Mouse (Mus musculus) liver, adult 2 months (tissue): ENCODE data around the gene Pvalb. TPM values are rescaled to one million over a fixed set of nuclear protein-coding genes. Genes with fewer than 3 reads are reported as not detected.

Experiments
- DNase-seq: peaks from one replicate; pipeline ENCODE4 v3.0.0-alpha.2; 2011; ENCODE audit warnings: low read depth, low spot score; ENCODE audit errors: extremely low read depth
- H3K27ac ChIP-seq: fragments of 200-500 bp; replicated peaks from 2 replicates; pipeline ENCODE4 v1.5.1; 2012; ENCODE audit warnings: low read depth, mild to moderate bottlenecking, control low read depth, inconsistent platforms, low read length; ENCODE audit not compliant: insufficient read depth
- H3K27me3 ChIP-seq: fragments of 200-500 bp; 2 replicates; pipeline ENCODE4 v1.6.1; 2012; ENCODE audit warnings: mild to moderate bottlenecking, moderate library complexity, low read length, inconsistent platforms; ENCODE audit not compliant: control insufficient read depth, insufficient read depth
- H3K36me3 ChIP-seq: fragments of 200-500 bp; 2 replicates; pipeline ENCODE4 v1.6.1; 2012; ENCODE audit warnings: low read length, inconsistent platforms; ENCODE audit not compliant: control insufficient read depth, insufficient read depth
- H3K4me1 ChIP-seq: fragments of 200-500 bp; 2 replicates; pipeline ENCODE4 v1.6.1; 2011; ENCODE audit warnings: low read length; ENCODE audit not compliant: control insufficient read depth, insufficient read depth
- H3K4me3 ChIP-seq: fragments of 200-500 bp; 2 replicates; pipeline ENCODE4 v1.5.1; 2011; ENCODE audit warnings: low read depth, mild to moderate bottlenecking, control low read depth, low read length, moderate library complexity; ENCODE audit not compliant: insufficient read depth
- H3K79me2 ChIP-seq: fragments of 200-500 bp; 2 replicates; pipeline ENCODE4 v1.6.1; 2012; ENCODE audit warnings: inconsistent platforms, mild to moderate bottlenecking, low read length, moderate library complexity; ENCODE audit not compliant: control insufficient read depth, insufficient read depth
- H3K9ac ChIP-seq: fragments of 200-500 bp; 2 replicates; pipeline ENCODE4 v1.6.1; 2012; ENCODE audit warnings: low read depth, mild to moderate bottlenecking, control low read depth, inconsistent platforms, low read length
- CTCF ChIP-seq: fragments of 200-500 bp; IDR thresholded peaks from 2 replicates; pipeline ENCODE4 v1.5.1; 2011; ENCODE audit warnings: low read depth, low read length, control low read depth
- POLR2A ChIP-seq: fragments of 200-500 bp; IDR thresholded peaks from 2 replicates; pipeline ENCODE4 v1.6.1; 2011; ENCODE audit warnings: low read length, control low read depth; ENCODE audit not compliant: insufficient read depth; ENCODE audit errors: extremely low read depth
- WGBS: fragments of 180-500 bp; shearing (Covaris S2); methylation state at CpG from one replicate; pipeline ENCODE4 v1.1.7; 2018; 5-methylcytosine and 5-hydroxymethylcytosine counted together
- polyA plus RNA-seq: library from polyadenylated mRNA; depleted of rRNA; stranded (reverse); fragments of >200 nt; gene quantifications from 2 replicates; pipeline ENCODE4 v1.2.3, GENCODE M21; 2012
- total RNA-seq: library from RNA; depleted of rRNA; stranded (reverse); fragments of >200 nt; gene quantifications from 2 replicates; pipeline ENCODE4 v1.2.3, GENCODE M21; 2014

The Pvalb gene
- total and polyA plus RNA-seq, 2 experiments = 1.5 TPM; not detected in 1

DNA sequence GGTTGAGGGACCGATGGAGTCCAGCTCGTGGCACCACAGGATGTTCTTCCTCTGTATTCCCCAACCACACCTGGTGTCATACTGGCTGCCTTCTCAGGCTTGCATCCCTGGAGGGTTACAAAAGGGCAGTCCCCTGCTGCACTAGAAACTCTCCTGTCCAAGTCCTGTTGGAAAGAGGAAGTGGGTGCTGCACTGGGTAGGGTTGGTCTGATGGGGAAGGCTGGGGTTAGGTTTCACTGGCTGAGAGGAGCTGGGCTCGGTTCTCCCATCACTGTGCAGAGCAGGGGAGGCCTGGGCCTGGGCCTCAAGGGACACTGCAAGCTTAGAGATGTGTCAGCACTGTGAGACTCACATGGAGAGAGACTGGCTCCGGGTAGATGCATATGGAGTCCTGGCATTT is 4.0 kb upstream of the Pvalb start:
- Histone ChIP-seq H3K79me2 (no peaks in the 10 kb centered on the region), H3K4me3 (no peak overlapping the region), H3K4me1 (no peaks in the 10 kb centered on the region), H3K36me3 (no peaks in the 10 kb centered on the region), H3K27me3 (peaks cover under 1% of the 10 kb centered on the region; the same call in 1 of the 2 replicates), H3K9ac (no peak overlapping the region), H3K27ac (no peak overlapping the region)
- no peak for DNase-seq
- TF ChIP-seq CTCF = no peak
- no peak for TF ChIP-seq POLR2A
- 78% methylated on average over 4 of the region's 4 CpGs for WGBS

DNA sequence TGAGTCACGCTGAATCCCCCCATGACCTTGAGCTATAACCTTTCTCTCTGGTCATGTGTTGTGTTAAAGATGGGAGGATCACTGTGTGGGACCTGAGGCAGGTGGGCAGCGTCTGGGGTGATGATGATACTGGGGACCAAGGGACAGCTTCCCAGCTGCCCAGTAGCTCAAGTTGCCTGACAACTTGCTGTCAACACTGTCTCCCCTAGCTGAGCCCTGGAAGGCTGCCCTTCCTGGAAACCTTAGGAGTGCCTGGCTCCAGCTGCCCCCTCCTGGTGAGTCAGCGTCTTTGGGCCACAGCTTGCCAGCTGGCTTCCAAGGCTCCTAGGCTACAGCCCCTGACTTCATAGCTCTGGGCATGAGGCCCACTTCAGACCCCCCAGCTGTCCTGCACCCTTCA is 1.0 kb downstream of the Pvalb start:
- Histone ChIP-seq H3K4me3 (no peak overlapping the region), H3K27me3 (peaks cover 6% of the 10 kb centered on the region), H3K79me2 (no peaks in the 10 kb centered on the region), H3K36me3 (no peaks in the 10 kb centered on the region), H3K4me1 (no peaks in the 10 kb centered on the region), H3K9ac (no peak overlapping the region), H3K27ac (no peak overlapping the region)
- TF ChIP-seq POLR2A (no peak), CTCF (peak; percentile 34; the same call in 1 of the 2 replicates)
- DNase-seq = no peak
- WGBS = 41% methylated on average over 3 of the region's 3 CpGs

DNA sequence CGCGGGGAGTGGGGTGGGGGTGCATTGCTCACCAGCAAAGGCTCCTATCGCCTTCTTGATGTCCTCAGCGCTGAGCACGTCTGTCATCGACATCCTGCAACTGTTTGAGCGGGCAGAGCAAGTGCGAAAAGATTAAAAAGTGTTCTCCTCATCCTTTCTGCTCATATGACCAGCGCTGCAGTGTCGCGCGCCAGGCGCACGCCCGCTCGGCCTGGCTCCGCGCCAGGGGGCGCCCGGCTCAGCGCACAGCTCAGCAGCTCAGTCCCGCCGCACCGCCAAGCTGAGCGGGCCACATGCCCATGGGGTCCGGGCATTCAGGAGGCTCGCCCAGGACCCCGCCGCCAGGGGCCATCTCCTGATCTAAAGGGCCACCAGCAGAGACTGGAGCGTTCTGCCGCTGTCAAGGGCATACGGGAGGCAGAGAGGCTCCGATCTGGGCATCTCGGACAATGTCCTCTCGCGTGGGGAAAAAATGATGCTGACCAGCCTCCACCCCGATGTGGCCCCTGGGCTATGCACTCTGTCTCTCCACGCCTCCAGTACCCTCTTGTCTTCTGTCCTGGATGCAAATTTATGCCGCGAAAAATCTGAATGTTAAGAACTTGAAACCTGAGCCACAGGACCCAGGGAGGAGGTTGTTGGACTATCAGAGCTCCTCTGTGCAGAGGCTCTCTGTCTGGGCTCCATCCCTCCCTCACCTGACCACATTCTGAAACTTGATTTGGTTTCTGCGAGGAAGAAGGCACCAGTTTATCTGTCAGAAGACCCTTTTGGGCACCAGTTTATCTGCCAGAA is 1.9 kb downstream of the Pvalb start:
- H3K27me3 ChIP-seq = peaks cover 6% of the 10 kb centered on the region
- no peaks in the 10 kb centered on the region for H3K36me3 ChIP-seq
- H3K9ac ChIP-seq = no peak overlapping the region
- H3K27ac ChIP-seq = no peak overlapping the region
- no peaks in the 10 kb centered on the region for H3K4me1 ChIP-seq
- no peak for TF ChIP-seq CTCF
- TF ChIP-seq POLR2A = no peak
- H3K4me3 ChIP-seq = no peak overlapping the region
- 5% methylated on average over 41 of the region's 41 CpGs for WGBS
- no peak for DNase-seq
- no peaks in the 10 kb centered on the region for H3K79me2 ChIP-seq

DNA sequence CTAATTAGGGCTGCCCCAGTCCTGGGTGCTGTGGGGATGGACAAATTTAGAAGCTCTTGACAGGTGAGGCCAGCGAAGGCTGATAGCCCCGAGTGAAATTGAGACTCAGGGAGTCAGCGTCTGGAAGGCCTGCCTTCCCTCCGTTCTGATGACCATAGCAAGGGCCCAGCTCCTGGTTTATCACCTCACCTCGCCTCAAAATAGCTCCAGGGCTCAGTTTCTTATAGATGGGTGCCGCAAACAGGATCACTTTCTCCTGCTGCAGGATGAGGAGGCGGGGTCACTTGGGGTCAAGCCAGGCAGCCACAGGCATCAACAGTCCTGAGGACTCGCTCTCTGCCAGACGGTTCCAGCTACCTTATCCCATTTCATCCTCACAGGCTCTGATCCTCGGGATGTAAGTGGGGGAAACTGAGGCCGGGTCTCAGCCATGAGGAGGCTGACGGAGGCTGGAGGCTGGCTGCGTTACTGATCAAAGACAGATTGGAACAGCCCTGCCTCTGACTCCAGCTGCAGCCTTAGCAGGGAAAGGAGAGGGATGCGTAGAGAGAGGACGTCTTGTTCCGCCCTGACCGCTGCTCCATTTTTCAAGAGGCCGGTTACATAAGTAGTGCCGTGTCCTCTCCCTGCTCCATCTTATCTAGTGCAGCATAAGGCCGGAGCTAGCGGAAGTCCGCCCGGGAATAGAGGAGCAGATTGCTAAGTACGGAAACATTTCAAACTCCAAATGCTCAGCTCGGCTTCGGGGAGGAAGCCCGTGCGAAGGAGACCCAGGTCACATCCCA is 10.9 kb downstream of the Pvalb start:
- no peak for DNase-seq
- Histone ChIP-seq H3K27ac (no peak overlapping the region), H3K4me3 (no peak overlapping the region), H3K27me3 (no peaks in the 10 kb centered on the region), H3K79me2 (no peaks in the 10 kb centered on the region), H3K36me3 (no peaks in the 10 kb centered on the region), H3K4me1 (no peaks in the 10 kb centered on the region), H3K9ac (no peak overlapping the region)
- 76% methylated on average over 28 of the region's 28 CpGs for WGBS
- TF ChIP-seq POLR2A (no peak), CTCF (no peak)

DNA sequence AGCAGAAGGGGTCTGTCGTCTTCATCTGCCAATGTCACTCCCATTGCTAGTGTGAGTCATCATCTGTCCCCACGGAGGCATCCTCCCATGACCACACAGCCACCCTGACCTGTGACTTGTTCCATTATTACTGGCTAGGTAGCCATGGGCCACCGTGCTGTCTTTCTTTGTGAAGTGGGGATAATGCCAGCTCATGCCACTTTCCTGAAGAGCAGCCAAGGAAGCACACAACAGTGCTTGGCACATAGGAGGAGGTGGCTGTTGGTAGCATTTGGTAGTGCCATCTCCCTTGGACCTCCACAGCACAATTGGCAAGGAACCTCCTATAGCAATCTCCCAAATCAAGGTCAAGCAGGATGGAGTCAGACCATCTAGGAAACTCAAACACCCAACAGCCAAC is 11.9 kb downstream of the Pvalb start:
- WGBS = 71% methylated on average over 3 of the region's 3 CpGs
- H3K36me3 ChIP-seq = no peaks in the 10 kb centered on the region
- TF ChIP-seq POLR2A (no peak), CTCF (no peak)
- H3K27ac ChIP-seq = no peak overlapping the region
- no peak for DNase-seq
- no peaks in the 10 kb centered on the region for H3K79me2 ChIP-seq
- H3K4me1 ChIP-seq = no peaks in the 10 kb centered on the region
- no peaks in the 10 kb centered on the region for H3K27me3 ChIP-seq
- H3K4me3 ChIP-seq = no peak overlapping the region
- H3K9ac ChIP-seq = no peak overlapping the region

DNA sequence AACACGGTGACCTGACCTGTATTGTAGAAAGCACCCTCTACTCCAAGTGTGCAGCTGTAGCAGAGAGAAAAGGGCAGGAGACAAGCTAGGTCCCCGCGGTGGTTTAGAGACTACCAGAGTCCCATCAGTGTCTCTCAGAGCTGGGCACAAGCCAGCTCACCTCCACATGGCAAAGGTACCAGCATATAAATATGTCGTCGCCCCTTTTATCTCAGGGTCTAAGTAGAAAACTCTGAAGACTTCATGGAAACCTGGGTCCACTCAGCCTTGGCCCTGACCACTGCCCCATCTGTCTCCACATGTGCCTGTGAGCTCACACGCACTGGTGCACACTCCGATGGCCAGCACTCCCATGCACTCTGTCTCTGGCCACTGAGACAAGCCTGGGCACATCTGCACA is 16.6 kb downstream of the Pvalb start:
- Histone ChIP-seq H3K36me3 (no peaks in the 10 kb centered on the region), H3K4me3 (no peak overlapping the region), H3K27ac (no peak overlapping the region), H3K9ac (no peak overlapping the region), H3K27me3 (no peaks in the 10 kb centered on the region), H3K4me1 (no peaks in the 10 kb centered on the region), H3K79me2 (no peaks in the 10 kb centered on the region)
- TF ChIP-seq POLR2A = no peak
- no peak for TF ChIP-seq CTCF
- 89% methylated on average over 7 of the region's 7 CpGs for WGBS
- DNase-seq = no peak
